Mouse (Mus musculus): ENCODE results near the gene Dnmt3a.

Gene Dnmt3a

GRCm38 (mm10) chr12:3819899-3820298 lies 14.1 kb downstream of the Dnmt3a start:
- no peak for DNase-seq (ENCODE audit: low spot score)

GRCm38 (mm10) chr12:3823408-3823807 lies 17.6 kb downstream of the Dnmt3a start:
- DNase-seq (ENCODE audit: low spot score) = no peak

- DNase-seq (ENCODE audit: low spot score) = no peak
These were observed 19.3 kb downstream of the Dnmt3a start for GRCm38 (mm10) chr12:3824906-3825713.

- DNase-seq (ENCODE audit: low spot score) = no peak
These were observed 19.9 kb downstream of the Dnmt3a start for GRCm38 (mm10) chr12:3825714-3826080.

GRCm38 (mm10) chr12:3827771-3828170 lies 22.0 kb downstream of the Dnmt3a start:
- DNase-seq (ENCODE audit: low spot score) = no peak

GRCm38 (mm10) chr12:3833059-3833760 lies 27.4 kb downstream of the Dnmt3a start:
- DNase-seq (ENCODE audit: low spot score) = no peak

- DNase-seq (ENCODE audit: low spot score) = peak; percentile 54
These were observed 28.1 kb downstream of the Dnmt3a start for GRCm38 (mm10) chr12:3833851-3834273.

GRCm38 (mm10) chr12:3834373-3835314 lies 28.8 kb downstream of the Dnmt3a start:
- peak; percentile 52 for DNase-seq (ENCODE audit: low spot score)

- no peak for DNase-seq (ENCODE audit: low spot score)
These were observed 29.8 kb downstream of the Dnmt3a start for GRCm38 (mm10) chr12:3835576-3835975.

- no peak for DNase-seq (ENCODE audit: low spot score)
These were observed 31.4 kb downstream of the Dnmt3a start for GRCm38 (mm10) chr12:3837081-3837832.

- DNase-seq (ENCODE audit: low spot score) = no peak
These were observed 32.2 kb downstream of the Dnmt3a start for GRCm38 (mm10) chr12:3838009-3838408.

- DNase-seq (ENCODE audit: low spot score) = no peak
These were observed 33.9 kb downstream of the Dnmt3a start for GRCm38 (mm10) chr12:3839662-3840061.

GRCm38 (mm10) chr12:3841121-3841520 lies 35.3 kb downstream of the Dnmt3a start:
- DNase-seq (ENCODE audit: low spot score) = no peak

- no peak for DNase-seq (ENCODE audit: low spot score)
These were observed 37.0 kb downstream of the Dnmt3a start for GRCm38 (mm10) chr12:3842843-3843242.

- DNase-seq (ENCODE audit: low spot score) = no peak
These were observed 37.6 kb downstream of the Dnmt3a start for GRCm38 (mm10) chr12:3843371-3843861.

GRCm38 (mm10) chr12:3843918-3844317 lies 38.1 kb downstream of the Dnmt3a start:
- DNase-seq (ENCODE audit: low spot score) = no peak

GRCm38 (mm10) chr12:3844335-3844734 lies 38.5 kb downstream of the Dnmt3a start:
- DNase-seq (ENCODE audit: low spot score) = no peak

GRCm38 (mm10) chr12:3849481-3849880 lies 43.7 kb downstream of the Dnmt3a start:
- DNase-seq (ENCODE audit: low spot score) = no peak

GRCm38 (mm10) chr12:3850165-3850564 lies 44.4 kb downstream of the Dnmt3a start:
- no peak for DNase-seq (ENCODE audit: low spot score)

GRCm38 (mm10) chr12:3850731-3851130 lies 44.9 kb downstream of the Dnmt3a start:
- DNase-seq (ENCODE audit: low spot score) = no peak

- no peak for DNase-seq (ENCODE audit: low spot score)
These were observed 45.4 kb downstream of the Dnmt3a start for GRCm38 (mm10) chr12:3851179-3851578.

Measured in retina, embryonic 14.5 days (tissue).